Mouse (Mus musculus) CD4-positive helper T cell, adult 2 months (primary cell): ENCODE data around the gene Hspa1a.
A peak's percentile ranks its signal among the peaks of the same experiment; 100 is the strongest.
"Not testable (repeated sequence)": the region's sequence is repeated elsewhere in the genome, so short reads cannot be mapped to it uniquely, and the experiment has no call there.

Experiments
- DNase-seq: peaks from one replicate; pipeline ENCODE4 v3.0.0-alpha.2; 2012; ENCODE audit warnings: low read depth, missing footprints, low spot score

Gene Hspa1a

DNA sequence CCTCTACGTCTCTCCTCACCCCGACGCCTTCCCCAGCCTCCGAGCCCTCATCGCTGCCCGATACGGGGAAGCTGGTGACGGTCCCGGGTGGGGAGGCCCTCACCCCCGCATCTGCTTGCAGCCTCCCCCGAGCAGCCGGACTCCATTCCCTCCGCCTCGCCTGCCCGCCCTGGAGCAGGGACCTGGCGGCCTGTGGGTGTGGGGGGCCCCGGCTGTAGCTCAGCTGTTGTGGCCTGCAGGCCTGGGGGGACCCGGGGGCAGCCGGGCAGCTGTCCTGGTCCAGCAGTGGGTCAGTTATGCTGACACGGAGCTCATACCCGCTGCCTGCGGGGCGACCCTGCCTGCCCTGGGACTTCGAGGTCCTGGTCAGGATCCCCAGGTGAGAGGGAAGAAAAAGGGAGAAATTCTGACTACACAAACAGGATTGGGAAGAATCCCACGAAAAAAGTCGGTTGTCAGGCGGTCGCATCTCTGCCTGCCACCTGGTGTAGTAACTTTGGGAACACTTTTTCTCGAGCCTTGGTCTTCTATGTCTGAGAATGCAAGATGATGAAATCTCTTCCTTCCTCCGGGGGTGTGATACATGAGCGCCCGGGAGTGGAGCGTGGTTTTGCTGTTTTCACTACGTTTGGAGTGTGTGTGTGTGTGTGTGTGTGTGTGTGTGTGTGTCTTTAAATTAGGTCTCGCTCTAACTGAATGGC, 29.6 kb upstream of the Hspa1a start:
- peak; percentile 81 for DNase-seq

DNA sequence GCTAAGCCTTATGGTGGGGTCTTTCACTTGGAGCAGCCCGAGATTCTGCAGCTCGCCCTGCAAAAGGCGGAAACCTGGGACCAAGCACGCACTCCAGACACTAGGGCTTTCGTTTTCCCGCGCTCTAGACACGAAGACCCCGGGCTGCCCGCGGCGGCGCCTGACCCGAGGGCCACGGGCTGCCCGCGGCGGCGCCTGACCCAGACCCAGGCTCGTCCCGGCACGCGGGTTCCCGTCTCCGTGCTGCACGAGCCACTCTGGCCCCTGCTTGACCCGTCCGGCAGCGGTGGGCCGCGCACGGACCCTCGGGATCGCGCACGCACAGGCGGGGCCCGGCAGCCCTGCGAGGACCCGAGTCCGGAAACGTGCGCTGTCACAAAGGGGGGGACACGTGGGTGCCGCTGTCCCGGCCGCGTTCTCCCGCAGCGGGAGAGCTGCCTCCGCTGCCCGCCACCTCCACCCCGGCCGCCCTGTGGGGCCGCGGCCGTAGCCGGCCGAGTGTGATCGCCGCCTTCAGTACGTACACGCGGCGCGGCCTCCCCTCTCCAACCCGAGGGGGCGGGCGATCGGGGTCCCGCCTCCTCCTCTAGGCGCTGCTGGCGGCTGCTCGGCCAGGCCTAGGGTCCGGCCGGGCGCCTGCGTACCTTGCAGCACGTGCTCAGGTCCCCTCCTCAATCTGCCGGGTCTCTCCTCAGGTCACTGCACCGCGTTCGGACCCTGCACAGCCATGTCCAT, 28.9 kb upstream of the Hspa1a start, which contains the start of gene Vars:
Vars (plus strand) TSS at position 271 of the 735 bp plus-strand sequence.
- DNase-seq, result peak; percentile 89

DNA sequence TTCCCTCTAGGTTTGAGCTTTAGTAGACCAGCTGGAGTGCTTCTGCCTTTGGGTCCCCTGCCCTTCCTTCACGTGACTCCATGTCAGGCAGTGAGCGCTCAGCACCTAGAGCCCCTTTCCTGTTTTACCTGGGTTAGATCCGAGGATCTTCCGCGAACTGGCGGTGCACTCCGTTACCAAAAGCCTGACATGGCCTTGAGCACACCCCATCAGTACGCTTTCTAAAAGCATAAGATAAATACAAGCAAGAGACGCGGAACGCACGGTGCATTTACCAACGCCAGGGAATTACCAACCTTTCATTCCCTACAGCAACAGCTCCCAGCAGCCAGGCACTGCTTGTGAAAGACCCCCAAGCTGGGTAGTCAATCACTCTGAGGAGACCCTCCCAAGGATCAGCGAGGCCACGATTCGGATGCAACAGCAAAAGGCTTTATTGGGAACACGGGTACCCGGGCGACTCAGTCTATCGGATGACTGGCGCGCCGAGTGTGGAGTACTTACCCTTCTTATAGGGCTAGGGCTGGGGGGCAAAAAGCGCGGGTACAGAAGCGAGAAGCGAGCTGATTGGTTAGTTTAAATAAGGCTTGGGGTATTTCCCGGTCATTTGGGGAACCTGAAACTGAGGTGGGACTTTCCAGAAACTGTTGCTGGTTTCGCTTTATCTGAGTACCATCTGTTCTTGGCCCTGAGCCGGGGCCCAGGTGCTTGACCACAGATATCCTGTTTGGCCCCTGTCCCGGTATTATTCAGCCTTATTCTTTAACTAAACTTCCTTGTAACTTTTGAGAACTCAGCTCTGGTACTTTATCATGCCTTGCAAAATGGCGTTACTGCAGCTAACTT, 28.1 kb upstream of the Hspa1a start:
- DNase-seq, result peak; percentile 62

DNA sequence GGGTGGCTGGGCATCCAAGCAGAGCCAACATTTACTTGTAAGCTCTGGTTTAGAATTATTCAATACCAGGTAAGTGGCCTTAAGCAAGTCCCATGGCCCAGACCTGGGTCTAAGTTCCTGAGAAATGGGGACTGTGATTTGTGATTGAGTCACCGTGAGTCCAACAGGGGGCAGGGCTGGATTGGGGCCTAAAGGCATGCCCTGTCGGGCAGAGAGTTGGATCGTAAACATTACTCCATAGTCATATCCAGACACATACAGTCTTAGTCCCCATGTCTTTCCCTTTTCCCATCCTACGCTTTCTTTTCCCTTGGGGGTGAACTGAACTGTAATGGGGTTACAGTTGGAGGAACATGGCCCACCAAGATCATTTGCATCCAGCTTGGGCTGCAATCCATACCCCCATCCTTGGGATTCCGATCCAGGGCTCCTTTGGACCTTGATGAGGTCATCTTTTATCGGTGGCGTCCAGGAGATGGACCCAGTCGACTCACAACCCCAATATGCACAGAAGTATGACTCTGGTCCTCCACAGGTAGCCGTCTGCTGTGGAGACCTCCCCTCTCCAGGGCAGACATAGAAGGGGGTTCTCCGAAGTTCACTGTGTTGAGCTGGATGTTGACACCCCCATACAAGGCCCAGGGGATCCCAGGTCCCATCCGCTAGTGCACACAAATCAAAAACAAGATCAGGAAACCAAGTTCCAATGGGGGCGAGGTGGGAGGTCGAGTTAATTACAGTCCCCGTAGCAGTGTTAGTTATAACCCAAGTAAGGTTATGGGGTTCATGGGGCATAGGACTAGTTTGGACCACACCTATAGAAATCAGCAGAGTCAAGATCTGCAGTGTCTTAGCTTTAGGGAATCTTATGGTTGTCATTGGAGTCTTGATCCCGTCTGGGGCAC, 26.8 kb upstream of the Hspa1a start:
- no peak for DNase-seq

DNA sequence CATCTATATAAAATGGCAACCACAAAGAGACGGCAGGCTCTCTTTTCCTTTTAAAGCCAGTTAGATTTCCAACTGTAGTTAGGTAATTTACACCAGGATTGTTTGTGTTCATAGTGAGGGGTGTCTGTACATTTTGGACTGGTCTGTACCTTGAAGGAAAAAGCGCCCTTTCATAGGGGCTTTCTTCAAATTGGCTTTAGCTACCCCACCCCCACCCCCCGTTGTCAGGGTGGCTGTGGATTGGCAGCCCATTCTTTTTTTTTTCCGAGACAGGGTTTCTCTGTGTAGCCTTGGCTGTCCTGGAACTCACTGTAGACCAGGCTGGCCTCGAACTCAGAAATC, 25.2 kb upstream of the Hspa1a start:
- no peak for DNase-seq

DNA sequence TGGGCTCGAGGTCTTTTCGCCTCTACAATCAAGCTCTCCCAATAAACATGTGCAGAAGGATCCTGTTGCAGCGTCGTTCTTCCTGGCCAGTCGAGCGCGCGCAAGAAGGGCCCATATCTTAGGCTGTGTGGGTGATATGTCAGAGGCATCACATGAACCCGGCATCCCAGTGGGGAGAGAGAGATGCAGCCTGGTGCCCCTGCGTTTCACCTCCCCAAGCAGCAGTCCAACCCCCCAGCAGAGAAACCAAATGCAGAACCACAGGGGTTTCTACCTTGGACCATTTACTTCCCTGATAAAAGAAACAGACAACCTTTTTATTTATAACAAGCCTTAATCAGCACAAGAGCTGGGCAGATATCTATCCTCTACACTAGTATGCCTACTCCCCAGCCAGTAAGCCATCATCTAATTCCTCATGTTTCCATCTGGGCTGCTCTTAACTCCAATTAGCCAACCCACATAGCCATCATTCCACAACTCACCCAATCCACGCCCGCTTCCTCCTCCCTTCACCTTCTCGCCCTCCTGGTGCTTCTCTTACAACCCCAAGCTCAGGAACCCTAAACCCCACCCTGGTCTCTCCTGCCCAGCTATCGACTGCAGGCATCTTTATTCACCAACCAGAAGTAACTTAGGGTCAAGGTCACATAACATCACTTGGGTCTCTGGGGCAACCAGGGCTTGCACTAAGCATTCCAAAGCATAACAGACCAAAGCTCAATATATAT, 24.6 kb upstream of the Hspa1a start:
- DNase-seq, result no peak

DNA sequence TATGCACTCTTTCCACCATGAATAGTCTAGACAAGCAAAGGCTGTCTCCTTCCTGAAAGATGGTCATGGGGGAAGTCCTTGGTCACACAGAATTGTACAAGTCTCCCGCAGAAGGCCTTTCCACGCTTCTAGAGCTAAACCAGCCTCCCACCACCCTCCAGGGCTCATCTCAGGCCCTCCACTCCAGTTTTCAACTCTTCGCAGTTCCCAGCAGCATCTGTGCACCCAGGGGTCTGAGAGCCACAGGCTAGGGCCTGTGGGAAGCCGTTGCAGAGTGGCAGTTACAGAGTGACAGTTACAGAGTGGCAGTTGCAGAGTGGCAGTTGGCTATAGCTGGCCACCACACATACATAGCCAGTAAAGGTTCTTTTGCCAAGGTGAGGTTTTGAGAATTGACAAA, 24.0 kb upstream of the Hspa1a start:
- not testable (repeated sequence) for DNase-seq

DNA sequence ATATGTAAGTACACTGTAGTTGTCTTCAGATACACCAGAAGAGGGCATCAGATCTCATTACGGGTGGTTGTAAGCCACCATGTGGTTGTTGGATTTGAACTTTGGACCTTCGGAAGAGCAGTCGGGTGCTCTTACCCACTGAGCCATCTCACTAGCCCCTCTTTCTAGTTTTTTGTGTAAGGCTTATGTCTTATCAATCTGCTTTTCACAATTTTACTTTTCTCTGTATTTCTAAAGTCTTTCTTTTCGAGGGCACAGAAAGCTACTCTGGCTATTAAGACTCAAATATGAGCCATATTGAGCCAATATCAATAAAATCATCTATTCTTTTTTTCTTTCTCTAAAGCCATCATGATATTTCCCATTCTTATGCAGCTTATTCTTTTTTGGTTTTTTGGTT, 23.2 kb upstream of the Hspa1a start:
- DNase-seq, result not testable (repeated sequence)

DNA sequence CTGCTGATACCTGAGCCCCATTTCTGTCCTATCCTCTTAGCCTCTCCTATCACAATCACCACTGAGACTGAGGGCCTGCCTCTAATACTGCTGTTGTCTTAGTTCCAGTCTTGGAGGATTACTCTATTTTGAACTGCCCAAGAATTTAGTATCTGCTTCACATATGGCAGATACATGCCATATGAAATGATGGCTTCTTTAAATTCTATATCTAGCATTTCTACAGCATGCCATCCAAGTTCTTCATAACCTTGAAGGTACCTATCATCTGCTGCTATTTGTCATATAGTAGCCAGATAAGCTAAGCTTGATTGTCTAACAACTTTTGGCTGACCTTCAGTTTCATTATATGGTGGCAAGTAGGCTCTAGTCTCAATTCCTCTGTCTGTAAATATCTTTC, 22.8 kb upstream of the Hspa1a start:
- no peak for DNase-seq

DNA sequence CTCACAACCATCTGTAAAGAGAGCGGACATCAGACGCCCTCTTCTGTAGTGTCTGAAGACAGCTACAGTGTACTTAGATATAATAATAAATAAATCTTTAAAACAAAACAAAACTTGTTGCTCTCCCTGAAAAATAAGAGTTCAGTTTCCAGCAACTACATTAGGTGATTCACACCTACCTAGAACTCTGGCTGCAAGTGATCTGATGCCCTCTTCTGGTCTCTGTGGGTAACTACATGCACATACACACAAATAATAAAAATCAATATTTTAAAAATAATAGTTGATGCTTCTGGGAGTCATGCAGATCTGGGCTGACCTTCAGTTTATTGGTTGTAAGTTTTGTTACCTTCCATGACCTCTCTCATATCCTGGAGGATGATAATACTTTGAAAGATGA, 12.3 kb upstream of the Hspa1a start:
- peak; percentile 70 for DNase-seq

DNA sequence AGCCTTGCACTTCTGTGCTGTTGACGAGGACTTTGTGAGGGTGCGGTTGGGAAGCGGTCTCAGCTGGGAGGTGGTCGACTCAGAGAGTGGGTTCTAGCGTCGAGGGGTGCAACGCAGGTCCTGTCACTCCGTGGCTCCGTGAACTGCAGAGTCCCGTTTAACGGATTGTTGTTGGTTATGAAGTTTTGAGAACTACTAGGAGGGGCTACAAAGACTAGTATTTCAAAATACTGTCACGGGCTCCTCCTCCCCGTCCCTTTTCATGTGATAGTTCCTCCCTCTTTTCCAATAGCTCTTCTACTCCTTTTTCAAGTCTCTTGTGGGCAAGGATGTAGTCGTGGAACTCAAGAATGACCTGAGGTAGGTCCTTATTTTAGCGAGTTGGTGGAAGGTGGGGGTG, 10.4 kb upstream of the Hspa1a start:
- DNase-seq, result no peak

DNA sequence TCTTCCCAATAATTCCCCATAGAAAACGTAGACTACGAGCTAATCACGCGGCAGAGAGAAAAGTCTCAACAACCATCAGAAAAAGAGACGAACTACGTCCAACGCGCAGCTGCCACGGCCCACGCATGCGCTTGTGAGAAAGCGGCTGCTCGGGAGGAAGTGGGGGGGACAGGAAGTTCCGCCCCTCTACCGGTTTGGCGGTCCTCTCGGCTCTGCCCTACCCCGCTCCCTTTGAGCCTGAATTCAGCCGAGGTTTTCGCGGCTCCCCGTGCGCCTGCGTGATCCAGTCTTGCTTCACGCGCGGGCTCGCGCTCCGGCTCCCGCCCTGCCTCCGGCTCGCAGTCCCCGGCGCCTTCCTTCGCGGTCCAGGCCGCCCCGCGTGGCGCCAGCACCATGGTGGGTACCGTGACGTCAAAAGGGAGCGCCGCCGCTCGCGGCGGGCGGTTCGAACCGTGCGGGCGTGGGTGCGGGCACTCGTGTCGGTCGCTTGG, 9.8 kb upstream of the Hspa1a start, which contains the start of gene Lsm2:
Lsm2 (plus strand) TSS at position 173 of the 491 bp plus-strand sequence.
- DNase-seq, result peak; percentile 95

DNA sequence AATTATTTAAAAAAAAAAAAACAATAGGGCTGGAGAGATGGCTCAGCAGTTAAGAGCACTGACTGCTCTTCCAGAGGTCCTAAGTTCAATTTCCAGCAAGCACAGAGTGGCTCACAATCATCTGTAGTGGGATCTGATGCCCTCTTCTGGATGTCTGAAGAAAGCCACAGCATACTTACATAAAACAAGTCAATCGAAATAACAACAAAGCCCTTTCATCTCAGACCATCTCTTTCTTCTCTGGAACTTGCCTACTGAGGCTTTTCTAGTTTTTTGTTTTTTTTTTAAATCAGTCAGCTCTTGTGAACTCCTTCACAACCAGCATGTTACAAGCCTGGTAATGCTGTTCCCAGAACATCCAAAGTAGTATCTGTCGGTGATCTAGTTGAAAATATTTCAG, 8.7 kb upstream of the Hspa1a start:
- peak; percentile 82 for DNase-seq

DNA sequence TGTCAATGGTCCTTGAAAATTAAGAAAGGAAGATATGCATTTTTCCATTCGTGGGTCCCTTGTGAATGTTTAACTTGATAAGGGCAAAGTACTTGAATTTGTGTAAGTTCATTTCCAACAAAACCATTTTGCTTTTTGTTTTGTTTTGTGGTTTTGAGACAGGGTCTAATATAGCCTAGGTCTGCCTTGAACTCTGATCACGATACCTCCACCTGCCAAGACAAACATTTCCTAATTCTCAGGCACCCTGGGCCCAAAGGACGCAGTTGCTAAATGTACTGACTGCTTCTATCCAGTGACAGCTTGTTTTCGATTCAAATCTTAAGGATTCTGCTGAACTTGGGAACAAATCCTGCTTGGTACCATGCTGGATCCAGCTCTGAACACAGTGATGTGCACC, 7.7 kb upstream of the Hspa1a start:
- no peak for DNase-seq

DNA sequence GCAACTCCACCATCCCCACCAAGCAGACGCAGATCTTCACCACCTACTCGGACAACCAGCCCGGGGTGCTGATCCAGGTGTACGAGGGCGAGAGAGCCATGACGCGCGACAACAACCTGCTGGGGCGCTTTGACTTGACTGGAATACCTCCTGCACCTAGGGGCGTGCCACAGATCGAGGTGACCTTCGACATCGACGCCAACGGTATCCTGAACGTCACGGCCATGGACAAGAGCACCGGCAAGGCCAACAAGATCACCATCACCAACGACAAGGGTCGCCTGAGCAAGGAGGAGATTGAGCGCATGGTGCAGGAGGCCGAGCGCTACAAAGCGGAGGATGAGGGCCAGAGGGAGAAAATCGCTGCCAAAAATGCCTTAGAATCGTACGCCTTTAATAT, 6.3 kb upstream of the Hspa1a start:
- no peak for DNase-seq

DNA sequence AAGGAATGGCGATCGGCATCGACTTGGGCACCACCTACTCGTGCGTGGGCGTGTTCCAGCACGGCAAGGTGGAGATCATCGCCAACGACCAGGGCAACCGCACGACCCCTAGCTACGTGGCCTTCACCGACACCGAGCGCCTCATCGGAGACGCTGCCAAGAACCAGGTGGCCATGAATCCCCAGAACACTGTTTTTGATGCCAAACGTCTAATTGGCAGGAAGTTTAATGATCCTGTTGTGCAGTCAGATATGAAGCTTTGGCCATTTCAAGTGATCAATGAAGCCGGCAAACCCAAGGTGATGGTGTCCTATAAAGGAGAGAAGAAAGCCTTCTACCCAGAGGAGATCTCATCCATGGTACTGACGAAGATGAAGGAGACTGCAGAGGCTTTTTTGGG, 5.0 kb upstream of the Hspa1a start:
- no peak for DNase-seq

DNA sequence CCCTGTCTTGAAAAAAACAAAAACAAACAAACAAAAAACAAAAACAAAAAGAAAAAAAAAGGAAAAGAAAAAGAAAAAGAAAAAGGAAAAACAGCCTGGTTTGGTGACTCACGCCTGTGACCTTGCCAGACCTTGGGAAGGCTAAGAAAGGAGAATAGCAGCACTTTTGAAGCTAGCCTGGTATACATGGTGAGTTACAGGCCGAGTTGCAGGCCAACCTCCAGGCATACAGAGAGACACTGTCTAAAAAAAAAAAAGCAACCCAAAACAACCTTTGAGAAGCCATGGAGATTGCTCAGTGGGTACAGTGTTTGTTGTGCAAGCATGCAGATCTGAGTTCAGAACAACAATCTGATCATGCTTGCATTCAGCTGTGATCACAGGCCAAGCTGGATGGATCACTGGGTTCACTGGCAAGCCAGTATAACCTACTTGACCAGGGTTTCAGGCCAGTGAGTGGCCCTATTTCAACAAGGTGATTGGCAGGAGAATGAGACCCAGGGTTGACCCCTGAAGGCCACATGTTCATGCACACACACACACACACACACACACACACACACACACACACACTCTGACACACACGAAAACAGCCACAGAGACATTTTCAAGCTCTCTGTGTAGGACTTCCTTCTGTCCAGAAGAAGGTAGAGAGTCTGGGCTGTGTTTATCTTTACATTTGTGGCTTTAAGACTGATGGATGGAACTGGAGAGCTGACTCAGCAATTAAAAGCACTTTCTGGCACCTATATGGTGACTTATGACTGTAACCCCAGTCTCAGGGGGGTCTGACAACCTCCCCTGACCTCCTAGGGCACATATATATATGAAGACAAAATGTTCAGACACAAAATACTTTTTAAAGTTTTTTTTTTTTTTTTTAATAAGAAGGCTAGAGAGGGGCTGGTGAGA, 3.9 kb upstream of the Hspa1a start:
- DNase-seq, result no peak

DNA sequence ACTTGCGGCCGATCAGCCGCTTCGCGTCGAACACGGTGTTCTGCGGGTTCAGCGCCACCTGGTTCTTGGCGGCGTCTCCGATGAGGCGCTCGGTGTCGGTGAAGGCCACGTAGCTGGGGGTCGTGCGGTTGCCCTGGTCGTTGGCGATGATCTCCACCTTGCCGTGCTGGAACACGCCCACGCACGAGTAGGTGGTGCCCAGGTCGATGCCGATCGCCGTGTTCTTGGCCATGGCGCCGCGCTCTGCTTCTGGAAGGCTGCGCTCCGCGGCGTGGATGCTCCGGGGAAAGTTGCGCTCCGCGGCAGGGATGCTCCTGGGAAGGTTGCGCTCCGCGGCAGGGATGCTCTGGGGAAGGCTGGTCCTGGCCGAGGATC, 275 bp downstream of the Hspa1a start:
- DNase-seq, result not testable (repeated sequence)

DNA sequence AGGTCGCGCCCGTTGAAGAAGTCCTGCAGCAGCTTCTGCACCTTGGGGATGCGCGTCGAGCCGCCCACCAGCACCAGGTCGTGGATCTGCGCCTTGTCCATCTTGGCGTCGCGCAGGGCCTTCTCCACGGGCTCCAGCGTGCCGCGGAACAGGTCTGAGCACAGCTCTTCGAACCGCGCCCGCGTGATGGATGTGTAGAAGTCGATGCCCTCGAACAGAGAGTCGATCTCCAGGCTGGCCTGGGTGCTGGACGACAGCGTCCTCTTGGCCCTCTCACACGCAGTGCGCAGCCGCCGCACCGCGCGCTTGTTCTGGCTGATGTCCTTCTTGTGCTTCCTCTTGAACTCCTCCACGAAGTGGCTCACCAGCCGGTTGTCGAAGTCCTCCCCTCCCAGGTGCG, 1.1 kb downstream of the Hspa1a start:
- DNase-seq, result not testable (repeated sequence)
